Mouse (Mus musculus) G1E (cell line): ENCODE results near the gene Shroom1. TPM values are rescaled to one million over a fixed set of nuclear protein-coding genes. Genes with fewer than 3 reads are reported as not detected.

Source experiments
- ATAC-seq: 2 replicates; pipeline ENCODE4 v1.8.0; 2016; ENCODE audit warnings: mild to moderate bottlenecking; ENCODE audit not compliant: insufficient number of reproducible peaks, poor library complexity, low FRiP score, severe bottlenecking; ENCODE audit errors: extremely low read depth
- DNase-seq: peaks from one replicate; pipeline ENCODE4 v3.0.0; 2012; ENCODE audit warnings: low spot score
- H3K27me3 ChIP-seq: 2 replicates; pipeline ENCODE4 v1.6.1; 2012; ENCODE audit warnings: mild to moderate bottlenecking, low read length, inconsistent platforms; ENCODE audit not compliant: insufficient read depth
- H3K36me3 ChIP-seq: replicated peaks from 2 replicates; pipeline ENCODE3; 2012; ENCODE audit warnings: mild to moderate bottlenecking, inconsistent platforms
- H3K4me1 ChIP-seq: 2 replicates; pipeline ENCODE4 v1.6.1; 2012; ENCODE audit warnings: low read depth, low read length, inconsistent platforms, mixed read lengths; ENCODE audit not compliant: insufficient read depth
- H3K4me3 ChIP-seq: 2 replicates; pipeline ENCODE4 v1.5.1; 2012; ENCODE audit warnings: low read depth, mild to moderate bottlenecking, inconsistent platforms, low read length, moderate library complexity, mixed read lengths
- H3K9me3 ChIP-seq: replicated peaks from 2 replicates; pipeline ENCODE4 v1.6.1; 2012; ENCODE audit warnings: inconsistent platforms
- CTCF ChIP-seq: IDR thresholded peaks from 2 replicates; pipeline ENCODE4 v1.5.1; 2012; ENCODE audit warnings: low read depth, low read length, inconsistent platforms, mixed read lengths
- GATA1 ChIP-seq: IDR thresholded peaks from 2 replicates; pipeline ENCODE4 v1.6.1; 2012; ENCODE audit warnings: borderline replicate concordance, low read length, inconsistent platforms, mixed read lengths
- GATA2 ChIP-seq: IDR thresholded peaks from 2 replicates; pipeline ENCODE4 v1.6.1; 2012; ENCODE audit warnings: low read depth, low read length, inconsistent platforms, borderline replicate concordance
- POLR2AphosphoS5 ChIP-seq: IDR thresholded peaks from 2 replicates; pipeline ENCODE4 v1.6.1; 2012; ENCODE audit warnings: low read depth, low read length, inconsistent platforms; ENCODE audit not compliant: insufficient replicate concordance
- TAL1 ChIP-seq: conservative IDR thresholded peaks from 2 replicates; pipeline ENCODE4 v1.6.1; 2012; ENCODE audit warnings: low read depth, low read length, inconsistent platforms, mixed read lengths
- polyA plus RNA-seq: library from polyadenylated mRNA; stranded (reverse); fragments of >175 nt; gene quantifications from 2 replicates; pipeline ENCODE4 v1.2.3, GENCODE M21; 2012
- total RNA-seq, 2 experiments: library from RNA; stranded (forward) in 1 of 2; stranded (reverse) in 1 of 2; fragments of 200-1000 nt in 1 of 2; fragments of >200 nt in 1 of 2; fragmentation: Nextera tagmentation in 1 of 2; gene quantifications; 2 replicates each; pipeline ENCODE4 v1.2.3; 2014 to 2017

The Shroom1 gene
- total and polyA plus RNA-seq, 3 experiments: 0.11 TPM; not detected in 2

- DNase-seq (no peak), ATAC-seq (no peak)
- Histone ChIP-seq H3K4me3 (no peak overlapping the region), H3K27me3 (no peaks in the 10 kb centered on the region; the same call in 1 of the 2 replicates), H3K9me3 (no peaks in the 10 kb centered on the region), H3K4me1 (peaks cover 15% of the 10 kb centered on the region), H3K36me3 (no peaks in the 10 kb centered on the region)
- TF ChIP-seq CTCF (no peak), POLR2AphosphoS5 (no peak), TAL1 (no peak), GATA2 (no peak), GATA1 (no peak)
Measured at GRCm38 (mm10) chr11:53510351-53510750, 53.3 kb downstream of the Shroom1 start.

DNA sequence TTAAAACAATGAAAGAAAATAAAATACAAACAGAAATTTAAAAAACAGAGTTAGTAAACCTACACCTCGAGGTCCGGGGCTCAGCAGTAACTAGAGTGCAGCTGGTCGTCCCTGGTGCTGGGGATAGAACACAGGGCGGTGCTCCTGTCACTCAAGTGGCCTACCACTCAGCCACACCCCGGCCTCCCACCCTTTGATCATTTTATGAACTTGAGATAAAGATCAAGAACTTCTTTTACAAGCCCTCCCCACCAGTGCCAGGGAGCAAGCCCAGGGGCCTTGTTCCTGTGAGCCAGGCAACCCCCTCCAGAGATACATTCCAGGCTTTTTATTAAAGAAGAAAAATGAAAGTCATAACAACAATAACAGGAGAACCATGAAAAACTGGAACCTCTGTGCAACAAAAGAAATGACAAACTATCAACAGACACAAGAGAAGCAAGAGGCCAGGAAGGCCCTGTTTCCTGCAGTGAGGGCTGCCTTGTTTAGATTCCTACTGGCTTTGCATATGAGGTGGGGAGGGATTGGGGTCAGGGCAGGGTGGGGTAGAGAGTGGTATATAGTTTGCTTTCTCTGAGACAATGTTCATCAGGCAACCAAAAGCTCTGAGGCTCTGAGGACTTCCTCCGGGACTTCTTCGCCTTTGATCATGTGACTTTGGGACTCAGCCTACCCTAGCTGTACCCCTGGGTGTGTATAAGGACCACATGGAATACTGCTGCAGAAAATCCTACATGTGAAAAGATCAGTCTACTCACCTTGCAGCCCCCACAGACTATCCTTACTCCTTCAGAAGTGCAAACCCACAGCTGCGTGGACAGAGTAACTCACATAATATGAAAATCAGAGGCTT lies 60.0 kb downstream of the Shroom1 start:
- Histone ChIP-seq H3K9me3 (no peaks in the 10 kb centered on the region), H3K4me3 (peak overlapping the region; percentile 35; the same call in 1 of the 2 replicates), H3K36me3 (peaks cover 3% of the 10 kb centered on the region), H3K27me3 (no peaks in the 10 kb centered on the region), H3K4me1 (peaks cover 61% of the 10 kb centered on the region)
- ATAC-seq (peak; percentile 24; the same call in 1 of the 2 replicates), DNase-seq (peak; percentile 56)
- no peak for TF ChIP-seq GATA2
- no peak for TF ChIP-seq TAL1
- no peak for TF ChIP-seq GATA1
- TF ChIP-seq CTCF: no peak
- TF ChIP-seq POLR2AphosphoS5: no peak

Other genes starting within 250 kb of the Shroom1 start
- gene Hspa4, start 156.7 kb upstream of the Shroom1 start, total RNA-seq (2014; fragmentation: Nextera tagmentation): 279 and 280 TPM in 2 replicates
- 327 and 391 TPM in 2 replicates for gene Hspa4, start 156.7 kb upstream of the Shroom1 start, total RNA-seq (2017)
- 55.9 and 57.1 TPM in 2 replicates for gene Hspa4, start 156.7 kb upstream of the Shroom1 start, polyA plus RNA-seq
- 22.6 and 30.5 TPM in 2 replicates for gene Zcchc10, start 132.5 kb upstream of the Shroom1 start, total RNA-seq (2014; fragmentation: Nextera tagmentation)
- gene Zcchc10, start 132.5 kb upstream of the Shroom1 start, total RNA-seq (2017): 5.1 and 8.8 TPM in 2 replicates
- 2.6 and 2.8 TPM in 2 replicates for gene Zcchc10, start 132.5 kb upstream of the Shroom1 start, polyA plus RNA-seq
- 246 and 249 TPM in 2 replicates for gene Aff4, start 106.4 kb upstream of the Shroom1 start, total RNA-seq (2014; fragmentation: Nextera tagmentation)
- 66.4 and 86.2 TPM in 2 replicates for gene Aff4, start 106.4 kb upstream of the Shroom1 start, total RNA-seq (2017)
- gene Aff4, start 106.4 kb upstream of the Shroom1 start, polyA plus RNA-seq: 3.4 and 4.5 TPM in 2 replicates
- not detected in 2 replicates for gene Leap2, start 34.0 kb upstream of the Shroom1 start, total RNA-seq (2014; fragmentation: Nextera tagmentation)
- not detected in 2 replicates for gene Leap2, start 34.0 kb upstream of the Shroom1 start, total RNA-seq (2017)
- not detected in 2 replicates for gene Leap2, start 34.0 kb upstream of the Shroom1 start, polyA plus RNA-seq
- 63.3 and 67.6 TPM in 2 replicates for gene Uqcrq, start 26.4 kb upstream of the Shroom1 start, total RNA-seq (2014; fragmentation: Nextera tagmentation)
- 25.6 and 30.4 TPM in 2 replicates for gene Uqcrq, start 26.4 kb upstream of the Shroom1 start, total RNA-seq (2017)
- 167 and 193 TPM in 2 replicates for gene Uqcrq, start 26.4 kb upstream of the Shroom1 start, polyA plus RNA-seq
- gene Gdf9, start 26.2 kb upstream of the Shroom1 start, total RNA-seq (2014; fragmentation: Nextera tagmentation): 1.8 TPM in 1 of 2 replicates, not detected in the other
- gene Gdf9, start 26.2 kb upstream of the Shroom1 start, total RNA-seq (2017): 0.38 and 1.2 TPM in 2 replicates
- 0.10 TPM in 1 of 2 replicates, not detected in the other for gene Gdf9, start 26.2 kb upstream of the Shroom1 start, polyA plus RNA-seq
- gene Gm10447, start 95 bp upstream of the Shroom1 start, total RNA-seq (2014; fragmentation: Nextera tagmentation): not detected in 2 replicates
- gene Gm10447, start 95 bp upstream of the Shroom1 start, total RNA-seq (2017): not detected in 2 replicates
- gene Gm10447, start 95 bp upstream of the Shroom1 start, polyA plus RNA-seq: not detected in 2 replicates
- not detected in 2 replicates for gene Gm9837, start 13.3 kb downstream of the Shroom1 start, total RNA-seq (2014; fragmentation: Nextera tagmentation)
- gene Gm9837, start 13.3 kb downstream of the Shroom1 start, total RNA-seq (2017): 0.16 TPM in 1 of 2 replicates, not detected in the other
- gene Gm9837, start 13.3 kb downstream of the Shroom1 start, polyA plus RNA-seq: not detected in 2 replicates
- gene Gm9945, start 23.0 kb downstream of the Shroom1 start, total RNA-seq (2014; fragmentation: Nextera tagmentation): not detected in 2 replicates
- gene Gm9945, start 23.0 kb downstream of the Shroom1 start, total RNA-seq (2017): 0.29 and 0.76 TPM in 2 replicates
- gene Gm9945, start 23.0 kb downstream of the Shroom1 start, polyA plus RNA-seq: 0.27 TPM in 1 of 2 replicates, not detected in the other
- gene Sowaha, start 23.1 kb downstream of the Shroom1 start, total RNA-seq (2014; fragmentation: Nextera tagmentation): 6.8 TPM in 2 replicates
- 2.1 and 3.0 TPM in 2 replicates for gene Sowaha, start 23.1 kb downstream of the Shroom1 start, total RNA-seq (2017)
- 4.9 and 6.1 TPM in 2 replicates for gene Sowaha, start 23.1 kb downstream of the Shroom1 start, polyA plus RNA-seq
- gene Sept8, start 62.1 kb downstream of the Shroom1 start, total RNA-seq (2014; fragmentation: Nextera tagmentation): 186 and 202 TPM in 2 replicates
- 156 and 172 TPM in 2 replicates for gene Sept8, start 62.1 kb downstream of the Shroom1 start, total RNA-seq (2017)
- 124 and 136 TPM in 2 replicates for gene Sept8, start 62.1 kb downstream of the Shroom1 start, polyA plus RNA-seq
- 20.2 and 22.3 TPM in 2 replicates for gene Kif3a, start 110.2 kb downstream of the Shroom1 start, total RNA-seq (2014; fragmentation: Nextera tagmentation)
- gene Kif3a, start 110.2 kb downstream of the Shroom1 start, total RNA-seq (2017): 25.7 and 27.5 TPM in 2 replicates
- gene Kif3a, start 110.2 kb downstream of the Shroom1 start, polyA plus RNA-seq: 11.2 and 12.0 TPM in 2 replicates
- 35.8 and 40.6 TPM in 2 replicates for gene Il4, start 161.5 kb downstream of the Shroom1 start, total RNA-seq (2014; fragmentation: Nextera tagmentation)
- gene Il4, start 161.5 kb downstream of the Shroom1 start, total RNA-seq (2017): 87.7 and 99.1 TPM in 2 replicates
- 0.43 and 1.0 TPM in 2 replicates for gene Il4, start 161.5 kb downstream of the Shroom1 start, polyA plus RNA-seq
- gene Il13, start 177.5 kb downstream of the Shroom1 start, total RNA-seq (2014; fragmentation: Nextera tagmentation): 0.63 TPM in 1 of 2 replicates, not detected in the other
- gene Il13, start 177.5 kb downstream of the Shroom1 start, total RNA-seq (2017): 3.2 and 4.7 TPM in 2 replicates
- gene Il13, start 177.5 kb downstream of the Shroom1 start, polyA plus RNA-seq: not detected in 2 replicates